Mouse (Mus musculus): ENCODE results near the gene Cdh5. TPM values are rescaled to one million over a fixed set of nuclear protein-coding genes. Genes with fewer than 3 reads are reported as not detected.

The Cdh5 gene
- polyA plus RNA-seq, 1 experiment from 2014 or later = 6.0 TPM

DNA sequence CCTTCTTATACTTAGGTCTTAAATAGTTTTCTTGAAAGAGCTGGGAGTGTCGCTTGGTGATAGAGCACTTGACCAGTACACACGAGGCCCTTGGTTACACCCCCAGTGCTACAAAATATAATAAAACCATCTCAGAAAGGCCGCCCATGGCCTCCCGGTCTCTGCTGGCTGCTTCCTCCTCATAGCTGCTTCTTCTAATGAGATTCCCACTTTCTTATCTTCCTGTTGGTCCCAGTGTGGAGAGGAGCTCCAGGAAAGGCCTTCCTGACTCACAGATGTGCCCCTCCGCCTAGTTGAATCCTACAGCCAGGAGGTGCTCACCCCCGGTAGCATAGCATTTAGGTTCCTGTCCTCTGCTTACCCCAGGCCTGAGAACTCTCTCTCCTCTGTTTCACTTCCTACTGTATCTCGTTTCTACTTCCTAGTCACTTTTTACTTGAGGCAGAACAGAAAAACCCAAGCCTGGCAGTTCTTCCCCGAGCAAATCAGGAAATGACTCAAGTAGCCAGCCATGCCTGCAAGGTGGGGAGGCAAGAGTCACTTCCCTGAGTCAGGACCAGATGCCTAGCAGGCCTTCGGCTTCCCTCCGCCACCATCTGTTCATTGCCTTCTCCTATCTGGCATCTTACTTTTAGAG lies 9.2 kb downstream of the Cdh5 start:
- H3K4me3 ChIP-seq (replicated peaks) = no peak overlapping the region
- H3K4me2 ChIP-seq = no peak overlapping the region
- no peaks in the 10 kb centered on the region for H3K36me3 ChIP-seq
- ATAC-seq (ENCODE audit: low read depth) = peak; percentile 60
- H3K27ac ChIP-seq = no peak overlapping the region; the same call in 1 of the 2 replicates
- DNase-seq = no peak
- no peak overlapping the region for H3K9ac ChIP-seq
- no peaks in the 10 kb centered on the region; the same call in 1 of the 2 replicates for H3K27me3 ChIP-seq
- no peaks in the 10 kb centered on the region for H3K9me3 ChIP-seq (replicated peaks)
- H3K4me1 ChIP-seq (replicated peaks) = no peaks in the 10 kb centered on the region
- WGBS (ENCODE audit: insufficient replicate concordance) = 55% methylated on average over 10 of the region's 10 CpGs

DNA sequence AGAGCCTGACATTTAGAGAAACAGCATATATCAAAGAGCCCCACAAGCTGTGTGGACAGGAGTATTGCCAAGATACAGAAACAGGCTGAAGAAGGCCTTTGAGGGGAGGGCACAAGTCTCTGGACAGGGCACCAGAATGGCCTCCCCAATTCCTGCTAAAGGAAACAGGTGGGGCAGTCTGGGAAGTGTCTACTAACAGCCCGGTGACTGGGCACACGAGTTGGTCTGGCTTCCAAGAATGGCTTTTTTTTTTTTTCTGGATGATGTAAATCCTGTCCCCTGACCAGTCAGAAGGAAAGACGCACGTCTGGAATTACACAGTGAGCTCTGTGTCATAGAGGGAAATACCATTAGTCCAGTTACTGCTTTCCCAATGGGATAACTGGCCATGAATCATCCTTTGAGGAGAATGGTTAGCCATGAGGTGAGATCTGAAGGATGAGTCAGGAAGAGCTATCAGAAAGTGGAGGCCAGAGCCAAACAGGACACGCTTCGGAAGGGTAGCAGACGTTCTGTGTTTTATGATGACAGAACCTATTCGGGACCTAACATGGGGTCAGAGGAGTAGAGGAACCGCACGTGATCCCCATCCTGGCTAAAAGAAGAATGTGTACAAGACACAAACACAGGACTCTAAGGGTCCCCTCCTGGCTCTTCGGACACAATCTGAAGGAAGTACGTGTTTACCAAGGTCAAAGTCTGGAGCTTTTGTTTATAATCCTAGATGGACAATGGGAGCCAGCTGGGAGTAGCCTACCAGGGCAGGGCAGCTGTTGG lies 20.4 kb downstream of the Cdh5 start:
- H3K4me3 ChIP-seq (replicated peaks) = no peak overlapping the region
- H3K4me1 ChIP-seq (replicated peaks) = no peaks in the 10 kb centered on the region
- WGBS (ENCODE audit: insufficient replicate concordance) = 66% methylated on average over 12 of the region's 12 CpGs
- H3K27ac ChIP-seq = no peak overlapping the region
- H3K9ac ChIP-seq = no peak overlapping the region
- ATAC-seq (ENCODE audit: low read depth) = no peak
- H3K36me3 ChIP-seq = no peaks in the 10 kb centered on the region
- H3K9me3 ChIP-seq (replicated peaks) = no peaks in the 10 kb centered on the region
- no peak for DNase-seq
- no peaks in the 10 kb centered on the region for H3K27me3 ChIP-seq
- H3K4me2 ChIP-seq = no peak overlapping the region

DNA sequence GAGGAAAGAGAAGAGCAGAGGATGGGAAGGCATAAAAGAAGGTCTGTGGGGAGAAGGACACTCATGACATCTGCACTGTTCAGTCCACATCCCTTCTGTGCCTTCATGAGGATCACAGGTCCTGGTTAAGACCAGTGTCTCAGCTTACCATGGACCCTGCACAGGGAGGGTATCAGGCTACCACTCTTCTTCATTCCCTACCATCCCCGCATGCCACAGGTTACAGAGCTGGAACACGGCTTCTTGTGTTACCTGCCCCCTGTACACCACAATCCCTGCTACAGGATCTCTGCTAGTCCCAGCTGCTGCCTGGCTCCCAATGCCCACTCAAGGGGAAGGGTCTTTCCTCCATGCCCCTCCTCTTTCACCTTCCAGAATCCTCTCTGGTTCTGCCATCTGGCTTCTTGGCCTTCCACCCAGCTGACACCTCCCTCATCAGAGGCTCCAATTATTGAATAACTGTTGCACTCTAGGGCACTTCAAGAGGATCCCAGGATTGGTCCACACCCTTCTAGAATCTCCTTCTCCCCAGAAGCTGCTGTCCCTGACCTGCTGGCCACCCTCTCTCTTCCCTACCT lies 21.7 kb downstream of the Cdh5 start:
- DNase-seq (no peak), ATAC-seq (ENCODE audit: low read depth) (no peak)
- 77% methylated on average over 2 of the region's 2 CpGs for WGBS (ENCODE audit: insufficient replicate concordance)
- Histone ChIP-seq H3K27me3 (no peaks in the 10 kb centered on the region), H3K4me2 (no peak overlapping the region), H3K4me3 (replicated peaks) (no peak overlapping the region), H3K36me3 (no peaks in the 10 kb centered on the region), H3K27ac (no peak overlapping the region), H3K4me1 (replicated peaks) (no peaks in the 10 kb centered on the region), H3K9ac (no peak overlapping the region), H3K9me3 (replicated peaks) (no peaks in the 10 kb centered on the region)

DNA sequence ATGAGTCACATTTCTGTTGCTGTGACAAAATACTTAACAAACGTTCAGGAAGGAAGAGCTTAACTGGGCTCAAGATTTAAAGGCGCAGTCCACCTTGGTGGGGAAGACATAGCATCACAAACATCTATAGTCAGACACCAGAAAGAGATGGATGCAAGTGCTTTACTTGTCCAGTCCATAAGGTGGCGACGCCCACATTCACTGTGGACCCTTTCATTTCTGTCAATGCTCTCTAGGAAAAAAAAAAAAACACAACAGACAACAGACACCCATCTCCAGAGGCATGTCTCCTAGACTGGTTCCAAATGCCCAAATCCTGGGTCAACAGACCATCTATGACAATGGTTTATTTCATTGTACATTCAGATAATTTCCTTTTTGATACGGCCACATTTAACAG lies 23.1 kb downstream of the Cdh5 start:
- no peak overlapping the region for H3K9ac ChIP-seq
- no peak overlapping the region for H3K27ac ChIP-seq
- H3K9me3 ChIP-seq (replicated peaks) = no peaks in the 10 kb centered on the region
- DNase-seq (no peak), ATAC-seq (ENCODE audit: low read depth) (no peak)
- no peaks in the 10 kb centered on the region for H3K36me3 ChIP-seq
- H3K4me2 ChIP-seq = no peak overlapping the region
- H3K27me3 ChIP-seq = no peaks in the 10 kb centered on the region
- no peak overlapping the region for H3K4me3 ChIP-seq (replicated peaks)
- WGBS (ENCODE audit: insufficient replicate concordance) = 54% methylated on average over 5 of the region's 5 CpGs
- H3K4me1 ChIP-seq (replicated peaks) = no peaks in the 10 kb centered on the region

DNA sequence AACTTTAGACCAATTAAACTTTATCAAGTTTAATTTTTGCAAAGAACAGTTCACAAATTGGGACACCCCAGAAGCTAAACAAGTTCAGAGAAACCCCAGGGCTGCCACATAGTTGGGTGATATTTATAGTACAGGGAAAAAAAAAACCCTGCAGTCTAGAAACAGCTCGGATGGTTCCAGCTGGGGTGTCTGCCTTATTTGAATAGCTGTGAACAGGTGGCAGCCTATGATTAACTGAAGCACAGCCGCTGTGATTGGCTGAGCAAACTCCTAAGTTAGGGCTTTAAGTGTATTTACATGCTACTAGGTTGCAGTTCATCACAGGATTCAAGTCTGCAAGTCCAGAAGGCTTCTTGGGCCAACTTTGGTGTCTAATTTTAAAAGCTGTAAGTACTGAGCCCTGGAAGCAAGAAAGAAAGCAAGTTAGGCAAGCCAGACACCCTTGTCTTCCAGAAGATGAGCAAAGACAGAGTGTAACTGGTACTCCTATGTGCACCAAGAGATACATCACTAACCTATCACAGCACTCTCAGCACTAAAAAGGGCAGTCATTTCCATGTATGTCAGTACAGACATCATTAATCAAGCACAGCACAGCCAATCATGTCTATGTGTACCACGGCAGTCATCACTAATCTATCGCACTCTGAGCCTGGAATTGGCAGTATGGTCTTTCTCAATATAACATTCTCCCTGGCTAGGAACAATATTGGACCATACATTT lies 25.9 kb downstream of the Cdh5 start:
- H3K4me3 ChIP-seq (replicated peaks) = no peak overlapping the region
- ATAC-seq (ENCODE audit: low read depth) = no peak
- WGBS (ENCODE audit: insufficient replicate concordance) = 56% methylated on average over 4 of the region's 4 CpGs

DNA sequence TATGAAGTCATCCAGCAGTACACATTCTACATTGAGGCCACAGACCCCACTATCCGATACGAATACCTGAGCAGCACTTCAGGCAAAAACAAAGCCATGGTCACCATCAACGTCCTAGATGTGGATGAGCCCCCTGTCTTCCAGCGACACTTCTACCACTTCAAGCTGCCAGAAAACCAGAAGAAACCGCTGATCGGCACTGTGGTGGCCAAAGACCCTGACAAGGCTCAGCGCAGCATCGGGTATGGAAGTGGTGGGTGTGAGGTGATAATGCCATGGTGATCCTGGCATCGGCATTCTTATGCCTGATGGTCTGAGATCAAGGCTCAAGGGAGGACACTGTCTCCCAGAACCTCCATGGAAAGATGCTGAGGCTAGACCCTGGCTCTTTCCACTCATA lies 29.5 kb downstream of the Cdh5 start:
- Histone ChIP-seq H3K36me3 (no peaks in the 10 kb centered on the region), H3K4me1 (replicated peaks) (no peaks in the 10 kb centered on the region), H3K27me3 (no peaks in the 10 kb centered on the region), H3K9ac (no peak overlapping the region), H3K9me3 (replicated peaks) (no peaks in the 10 kb centered on the region), H3K27ac (no peak overlapping the region), H3K4me3 (replicated peaks) (no peak overlapping the region), H3K4me2 (no peak overlapping the region)
- WGBS (ENCODE audit: insufficient replicate concordance) = 78% methylated on average over 9 of the region's 9 CpGs
- no peak for DNase-seq
- ATAC-seq (ENCODE audit: low read depth) = no peak

More for the DNA sequence above, 25.9 kb downstream of the Cdh5 start:
- Histone ChIP-seq H3K9me3 (replicated peaks) (no peaks in the 10 kb centered on the region), H3K4me1 (replicated peaks) (no peaks in the 10 kb centered on the region), H3K27me3 (no peaks in the 10 kb centered on the region), H3K9ac (no peak overlapping the region), H3K27ac (no peak overlapping the region), H3K4me2 (no peak overlapping the region), H3K36me3 (no peaks in the 10 kb centered on the region)
- DNase-seq = no peak

DNA sequence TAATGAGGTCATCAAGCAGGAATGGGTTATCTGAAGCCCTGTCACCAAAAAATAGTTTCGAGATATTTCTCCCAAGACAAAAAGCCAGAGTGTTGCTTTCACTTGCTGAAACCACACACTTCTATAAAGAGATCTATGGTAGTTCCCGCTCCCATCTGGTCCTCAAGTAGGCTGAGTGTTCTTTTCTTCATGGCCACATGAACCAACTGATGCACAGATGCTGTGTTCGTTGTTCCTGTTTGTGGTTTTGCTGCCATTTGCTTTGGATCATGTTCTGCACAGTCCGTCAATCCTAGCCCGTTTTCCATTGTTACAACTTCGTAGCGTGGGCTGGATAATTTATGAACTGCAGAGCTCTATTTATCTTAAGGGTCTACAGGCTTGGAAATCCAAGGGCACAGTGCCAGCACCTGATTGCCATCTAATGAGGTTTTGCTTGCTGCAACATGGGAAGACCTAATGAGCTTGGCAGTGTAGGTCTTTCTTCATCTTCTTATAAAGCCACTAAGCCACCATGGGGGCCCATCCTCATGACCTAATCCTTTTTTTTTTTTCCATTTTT lies 30.1 kb downstream of the Cdh5 start:
- Histone ChIP-seq H3K4me1 (replicated peaks) (no peaks in the 10 kb centered on the region), H3K9me3 (replicated peaks) (no peaks in the 10 kb centered on the region), H3K27me3 (no peaks in the 10 kb centered on the region), H3K9ac (no peak overlapping the region), H3K36me3 (no peaks in the 10 kb centered on the region), H3K27ac (no peak overlapping the region), H3K4me3 (replicated peaks) (no peak overlapping the region), H3K4me2 (no peak overlapping the region)
- WGBS (ENCODE audit: insufficient replicate concordance) = 57% methylated on average over 7 of the region's 7 CpGs
- no peak for ATAC-seq (ENCODE audit: low read depth)
- no peak for DNase-seq

DNA sequence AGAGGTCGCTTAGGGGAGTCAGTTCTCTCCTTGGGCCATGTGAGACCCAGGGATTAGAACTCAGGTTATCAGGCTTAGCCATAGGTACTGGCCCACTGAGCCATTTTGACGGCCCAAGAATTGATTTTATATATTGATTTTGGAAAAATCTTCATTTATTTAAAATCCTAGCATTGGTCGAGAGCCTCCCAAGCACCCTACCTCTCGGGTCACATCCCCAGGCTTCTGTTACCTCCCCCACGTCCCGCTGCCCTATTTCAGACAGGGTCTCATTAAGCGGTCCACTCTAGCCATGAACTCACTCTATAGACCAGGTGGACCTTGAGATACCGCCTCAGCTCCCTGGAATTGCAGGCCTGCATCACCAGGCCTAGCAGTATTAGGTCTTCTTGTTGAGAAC lies 33.1 kb downstream of the Cdh5 start:
- H3K4me3 ChIP-seq (replicated peaks) = no peak overlapping the region
- no peak for DNase-seq
- 68% methylated on average over 8 of the region's 8 CpGs for WGBS (ENCODE audit: insufficient replicate concordance)
- H3K9me3 ChIP-seq (replicated peaks) = no peaks in the 10 kb centered on the region
- H3K36me3 ChIP-seq = no peaks in the 10 kb centered on the region
- no peak overlapping the region for H3K27ac ChIP-seq
- no peaks in the 10 kb centered on the region for H3K4me1 ChIP-seq (replicated peaks)
- no peak for ATAC-seq (ENCODE audit: low read depth)
- H3K4me2 ChIP-seq = no peak overlapping the region
- H3K27me3 ChIP-seq = no peaks in the 10 kb centered on the region
- no peak overlapping the region for H3K9ac ChIP-seq

DNA sequence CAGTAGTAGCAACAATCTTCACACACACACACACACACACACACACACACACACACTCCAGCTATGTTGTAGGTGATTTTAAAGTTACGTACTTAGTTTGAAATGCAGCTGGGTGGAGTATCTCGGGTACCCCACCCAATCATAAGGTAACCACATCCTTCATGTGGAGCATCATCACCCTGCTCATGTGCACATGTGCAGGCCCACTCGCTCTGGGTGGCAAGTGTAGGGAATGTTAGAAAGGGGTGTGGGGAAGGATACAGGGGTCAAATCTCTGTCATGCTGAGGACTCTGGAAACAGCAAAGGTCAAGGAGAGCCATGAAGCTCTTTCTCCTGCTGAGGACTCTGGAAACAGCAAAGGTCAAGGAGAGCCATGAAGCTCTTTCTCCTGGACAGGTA lies 34.9 kb downstream of the Cdh5 start:
- ATAC-seq (ENCODE audit: low read depth) (no peak), DNase-seq (no peak)
- Histone ChIP-seq H3K27me3 (no peaks in the 10 kb centered on the region), H3K4me1 (replicated peaks) (no peaks in the 10 kb centered on the region), H3K9ac (no peak overlapping the region), H3K36me3 (no peaks in the 10 kb centered on the region), H3K27ac (no peak overlapping the region), H3K4me3 (replicated peaks) (no peak overlapping the region), H3K4me2 (no peak overlapping the region), H3K9me3 (replicated peaks) (no peaks in the 10 kb centered on the region)
- 75% methylated on average over 3 of the region's 3 CpGs for WGBS (ENCODE audit: insufficient replicate concordance)

DNA sequence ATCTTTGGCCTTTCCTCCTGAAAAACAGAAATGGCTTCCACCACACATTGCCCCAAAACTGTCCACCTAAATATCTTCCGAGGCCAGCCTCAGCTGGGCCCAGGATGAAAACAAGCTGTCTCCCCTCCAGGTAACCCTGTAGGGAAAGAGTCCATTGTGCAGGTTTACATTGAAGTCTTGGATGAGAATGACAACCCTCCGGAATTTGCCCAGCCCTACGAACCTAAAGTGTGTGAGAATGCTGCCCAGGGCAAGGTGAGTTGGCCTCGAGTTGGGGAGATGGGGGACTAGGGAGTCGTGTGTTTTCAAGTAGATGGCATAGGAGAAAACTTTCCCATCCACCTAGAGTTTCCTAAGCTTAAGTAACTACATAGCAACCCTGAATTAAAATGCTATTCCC lies 36.2 kb downstream of the Cdh5 start:
- no peak for ATAC-seq (ENCODE audit: low read depth)
- no peaks in the 10 kb centered on the region for H3K27me3 ChIP-seq

DNA sequence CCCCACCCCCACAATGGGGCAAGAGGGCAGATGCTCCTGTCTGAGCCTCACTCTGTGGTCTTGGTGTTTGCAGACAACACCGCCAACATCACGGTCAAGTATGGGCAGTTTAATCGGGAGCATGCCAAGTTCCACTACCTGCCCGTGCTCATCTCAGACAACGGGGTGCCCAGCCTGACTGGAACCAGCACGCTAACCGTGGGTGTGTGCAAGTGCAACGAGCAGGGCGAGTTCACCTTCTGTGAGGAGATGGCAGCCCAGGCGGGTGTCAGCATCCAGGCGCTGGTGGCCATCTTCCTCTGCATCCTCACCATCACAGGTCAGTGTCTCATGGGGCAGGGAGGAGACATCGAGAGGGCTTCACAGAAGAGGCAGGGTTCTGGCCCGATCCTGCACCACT lies 39.2 kb downstream of the Cdh5 start:
- H3K4me2 ChIP-seq = no peak overlapping the region
- DNase-seq (no peak), ATAC-seq (ENCODE audit: low read depth) (no peak)
- no peak overlapping the region for H3K27ac ChIP-seq
- no peaks in the 10 kb centered on the region for H3K27me3 ChIP-seq
- 76% methylated on average over 13 of the region's 13 CpGs for WGBS (ENCODE audit: insufficient replicate concordance)
- no peaks in the 10 kb centered on the region for H3K9me3 ChIP-seq (replicated peaks)
- H3K36me3 ChIP-seq = no peaks in the 10 kb centered on the region
- H3K4me3 ChIP-seq (replicated peaks) = no peak overlapping the region
- no peaks in the 10 kb centered on the region for H3K4me1 ChIP-seq (replicated peaks)
- no peak overlapping the region for H3K9ac ChIP-seq

More for the DNA sequence above, 36.2 kb downstream of the Cdh5 start:
- Histone ChIP-seq H3K9ac (no peak overlapping the region), H3K4me3 (replicated peaks) (no peak overlapping the region), H3K9me3 (replicated peaks) (no peaks in the 10 kb centered on the region), H3K4me2 (no peak overlapping the region), H3K4me1 (replicated peaks) (no peaks in the 10 kb centered on the region), H3K36me3 (no peaks in the 10 kb centered on the region), H3K27ac (no peak overlapping the region)
- WGBS (ENCODE audit: insufficient replicate concordance) = 58% methylated on average over 5 of the region's 5 CpGs
- DNase-seq = no peak
